Mouse (Mus musculus) ovary, postnatal 36 days (tissue): ENCODE measurements around the gene Ltc4s.

ENCODE experiments used
- DNase-seq: peaks from one replicate; pipeline ENCODE4 v3.0.0; 2022; ENCODE audit warnings: low spot score, mixed read lengths

Gene Ltc4s

DNA sequence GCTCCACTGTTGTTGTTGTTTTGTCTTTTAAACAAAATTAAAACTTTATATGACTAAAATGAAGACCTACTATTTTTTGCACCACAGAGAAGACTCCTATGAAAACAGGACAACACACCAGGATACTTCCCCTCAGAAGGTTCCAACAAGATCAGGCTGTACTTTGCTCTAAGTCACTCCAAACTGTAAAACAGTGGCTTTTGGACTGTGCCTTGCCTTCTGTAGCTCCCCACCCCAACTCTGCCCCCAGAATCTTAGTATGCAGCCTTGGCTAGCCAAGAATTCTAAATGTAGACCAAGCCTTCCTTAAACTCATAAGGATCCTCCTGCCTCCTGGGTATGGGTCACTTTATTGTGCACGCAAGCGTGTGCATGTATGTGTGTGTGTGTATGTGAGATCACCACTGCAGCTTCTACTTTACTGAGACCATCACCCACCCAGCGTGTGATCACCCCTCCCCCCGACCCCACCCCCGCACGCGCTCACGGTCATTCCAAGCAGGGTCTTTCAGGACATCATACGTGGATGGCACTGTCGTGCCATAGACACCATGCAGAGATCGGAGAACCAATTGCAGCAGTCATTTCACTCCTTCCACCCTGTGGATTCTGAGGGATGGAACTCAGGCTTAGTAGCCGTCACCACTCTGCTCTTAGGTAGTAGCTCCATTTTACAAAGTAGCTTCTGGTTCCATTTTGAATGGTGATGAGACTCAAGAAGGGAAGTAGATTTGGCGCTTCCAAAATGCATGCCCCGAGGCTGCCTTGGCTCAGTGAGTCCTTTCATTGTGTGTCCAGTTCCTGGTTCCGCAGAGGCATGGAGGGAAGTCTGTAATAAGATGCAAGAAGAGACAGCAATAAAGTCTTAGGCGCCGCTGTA, 14.4 kb downstream of the Ltc4s start:
- DNase-seq: no peak

DNA sequence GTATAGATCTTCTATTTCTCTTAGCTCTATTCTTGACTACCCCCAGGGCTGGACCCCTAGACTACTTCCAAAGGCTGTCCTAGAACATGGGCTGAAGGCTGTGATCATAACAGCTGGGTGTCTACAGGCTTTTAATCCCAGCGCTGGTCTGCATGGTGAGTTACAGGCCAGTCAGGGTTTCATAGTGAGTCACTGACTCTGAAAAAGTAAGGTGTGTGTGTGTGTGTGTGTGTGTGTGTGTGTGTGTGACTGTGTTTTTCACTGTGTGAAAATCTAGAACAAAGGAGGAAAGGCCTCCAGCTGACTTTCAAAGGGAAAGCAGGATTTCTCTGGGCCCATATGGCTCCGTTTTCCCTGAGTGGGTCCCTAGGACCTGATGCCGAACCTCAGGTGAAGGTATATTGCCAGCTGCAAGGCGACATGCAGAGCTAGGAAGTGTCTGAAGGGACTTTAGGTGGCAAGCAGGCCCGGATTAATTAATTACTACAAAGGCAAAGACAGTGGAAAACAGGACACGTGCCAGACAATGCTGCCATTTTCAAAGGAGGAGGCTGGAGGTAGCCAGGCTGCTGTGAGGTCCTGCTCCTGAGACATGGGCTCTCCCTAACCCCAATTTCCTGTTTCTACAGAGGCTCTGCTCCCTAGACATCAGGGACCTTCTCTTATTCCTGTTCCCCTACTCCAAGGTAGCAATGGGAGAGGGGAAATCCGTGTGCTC, 15.7 kb downstream of the Ltc4s start:
- no peak for DNase-seq

DNA sequence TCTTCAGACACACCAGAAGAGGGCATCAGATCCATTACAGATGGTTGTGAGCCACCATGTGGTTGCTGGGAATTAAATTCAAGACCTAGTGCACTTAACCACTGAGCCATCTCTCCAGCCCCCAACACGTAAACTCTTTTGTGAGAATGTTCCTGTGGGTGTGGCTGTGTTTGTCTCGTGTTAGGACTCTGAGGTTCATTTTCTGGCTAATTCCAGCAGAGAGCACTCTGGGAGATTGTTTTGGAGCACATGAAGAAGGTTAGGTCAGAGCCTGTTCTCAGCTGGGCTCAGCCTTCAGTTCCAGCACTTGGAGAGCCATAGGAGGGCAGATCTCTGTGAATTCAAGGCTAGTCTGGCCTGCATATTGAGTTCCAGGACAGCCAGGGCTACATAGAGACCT, 18.6 kb downstream of the Ltc4s start:
- no peak for DNase-seq

DNA sequence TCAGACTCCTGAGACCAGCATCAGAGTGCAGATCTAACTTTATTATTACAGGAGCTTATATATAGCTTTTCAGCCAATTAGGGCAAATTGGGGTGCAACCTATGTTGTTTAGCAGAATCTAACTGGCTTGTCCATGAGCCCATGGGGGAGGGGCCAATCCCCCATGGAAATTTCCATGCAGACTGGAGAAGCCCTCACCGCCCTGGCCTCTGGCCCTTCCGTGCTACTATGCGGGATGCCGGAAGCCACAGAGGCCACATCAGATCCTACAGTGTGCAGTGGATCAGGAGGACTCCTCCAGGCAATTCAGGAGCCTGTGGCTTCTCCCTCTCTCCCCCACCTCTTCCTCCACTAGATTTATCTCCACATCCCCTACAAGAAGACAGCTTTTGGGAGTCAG, 20.6 kb downstream of the Ltc4s start:
- DNase-seq: peak; percentile 25

DNA sequence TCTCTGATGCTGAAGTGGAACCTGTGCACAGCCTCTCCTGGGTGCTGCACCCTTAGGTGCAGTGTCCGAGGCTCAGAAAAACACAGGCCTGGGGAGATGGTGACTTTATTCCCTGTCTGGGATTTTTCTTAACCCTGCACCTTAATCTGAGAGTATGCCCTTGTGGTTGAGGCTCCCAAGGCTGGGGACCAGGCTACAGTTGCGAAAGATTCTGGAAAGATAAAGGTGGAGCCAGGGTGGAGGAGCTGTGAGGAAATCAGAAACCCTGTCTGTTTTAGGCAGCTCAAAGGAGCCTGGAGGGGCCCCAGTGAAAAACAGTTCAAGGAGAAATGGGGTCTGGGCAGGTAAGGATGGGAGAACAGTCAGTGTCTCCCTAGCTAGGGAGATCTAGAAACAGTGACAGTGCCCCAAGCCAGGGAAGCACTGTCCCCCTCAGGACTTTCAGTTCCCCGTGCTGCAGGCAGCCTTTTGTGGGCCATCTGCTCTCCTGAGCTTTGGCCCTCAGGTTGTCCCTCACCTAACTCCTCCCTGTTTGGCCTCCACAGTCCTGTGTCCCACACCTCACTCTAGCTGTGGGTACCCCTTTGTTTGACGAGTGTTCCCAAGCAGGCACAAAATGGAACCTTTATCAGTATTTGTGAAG, 21.6 kb downstream of the Ltc4s start:
- DNase-seq: peak; percentile 21

DNA sequence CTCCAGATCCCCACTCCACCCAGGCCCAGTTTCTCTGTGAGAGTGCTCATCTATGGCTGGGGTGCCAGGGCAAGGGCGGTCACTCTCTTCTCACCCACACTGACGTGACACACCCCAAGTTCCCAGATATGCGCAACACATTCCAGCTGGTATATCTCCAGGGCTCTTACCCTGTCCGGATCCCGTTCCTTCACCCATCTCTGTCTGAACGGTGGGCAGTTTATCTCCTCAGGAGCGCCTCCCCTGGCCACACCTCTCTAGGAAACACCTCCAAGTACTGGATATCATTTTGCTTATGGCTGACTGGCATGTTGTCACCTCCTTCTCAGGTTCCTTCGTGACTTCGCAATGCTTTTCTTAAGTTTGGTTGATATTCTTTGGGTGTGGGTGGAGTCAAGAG, 22.8 kb downstream of the Ltc4s start:
- DNase-seq: no peak

DNA sequence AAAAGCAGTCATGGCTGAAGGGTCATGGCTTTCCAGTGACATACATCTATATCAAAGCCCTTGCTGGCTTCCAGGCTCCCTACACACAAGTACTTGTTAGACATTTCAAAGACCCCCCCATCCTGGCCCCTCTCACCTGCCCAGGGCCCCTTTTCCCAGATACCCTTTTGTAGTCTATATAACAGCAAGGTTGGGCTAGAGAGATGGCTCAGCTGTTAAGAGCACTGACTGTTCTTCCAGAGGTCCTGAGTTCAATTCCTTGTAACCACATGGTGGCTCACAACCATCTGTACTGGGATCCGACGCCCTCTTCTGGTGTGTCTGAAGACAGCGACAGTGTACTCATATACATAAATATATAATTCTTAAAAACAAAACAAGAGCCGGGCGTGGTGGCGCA, 23.8 kb downstream of the Ltc4s start:
- no peak for DNase-seq

DNA sequence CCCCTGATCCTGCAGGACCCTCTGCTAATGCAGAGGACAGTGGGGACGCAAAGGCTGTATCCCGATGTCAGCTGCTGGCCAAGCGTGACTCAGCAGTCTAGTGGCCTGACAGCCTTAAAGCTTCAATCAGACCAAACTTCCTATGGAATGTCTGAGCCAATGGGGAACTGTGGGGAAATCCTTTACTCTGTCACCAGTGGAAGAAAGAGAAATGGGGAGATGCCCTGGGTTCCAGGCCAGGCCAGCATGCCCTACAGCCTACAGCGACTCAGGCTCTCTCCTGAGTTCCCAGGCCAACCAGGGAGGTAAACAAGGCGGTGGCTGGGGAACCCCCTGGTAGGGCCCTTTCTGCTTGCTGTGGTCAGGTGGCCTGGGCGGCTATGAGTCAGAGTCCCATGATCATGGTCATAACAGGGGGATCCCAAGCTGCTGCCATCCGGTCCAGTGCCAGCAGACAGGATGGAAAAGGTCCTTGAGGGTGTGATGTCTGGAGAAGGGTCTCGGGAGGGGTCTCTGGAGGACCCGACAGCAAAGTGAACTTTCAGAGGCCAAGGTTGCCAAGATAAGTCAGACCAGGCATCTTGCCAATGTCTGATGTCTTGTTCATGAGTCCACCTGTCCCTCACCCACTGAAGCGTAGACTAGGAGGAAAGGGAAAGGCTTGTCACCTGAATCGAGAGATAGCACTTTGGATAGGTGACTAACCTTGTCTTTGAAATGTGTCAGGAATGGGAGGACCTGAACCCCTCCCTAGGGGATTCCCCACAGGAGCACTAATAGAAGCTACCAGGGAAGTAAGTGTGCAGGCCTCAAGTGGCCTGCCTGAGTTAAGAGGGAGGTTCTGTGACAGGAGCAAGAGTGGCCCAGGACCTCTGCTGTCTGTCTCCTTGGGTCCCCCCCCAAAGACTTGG, 25.3 kb downstream of the Ltc4s start:
- peak; percentile 79 for DNase-seq

DNA sequence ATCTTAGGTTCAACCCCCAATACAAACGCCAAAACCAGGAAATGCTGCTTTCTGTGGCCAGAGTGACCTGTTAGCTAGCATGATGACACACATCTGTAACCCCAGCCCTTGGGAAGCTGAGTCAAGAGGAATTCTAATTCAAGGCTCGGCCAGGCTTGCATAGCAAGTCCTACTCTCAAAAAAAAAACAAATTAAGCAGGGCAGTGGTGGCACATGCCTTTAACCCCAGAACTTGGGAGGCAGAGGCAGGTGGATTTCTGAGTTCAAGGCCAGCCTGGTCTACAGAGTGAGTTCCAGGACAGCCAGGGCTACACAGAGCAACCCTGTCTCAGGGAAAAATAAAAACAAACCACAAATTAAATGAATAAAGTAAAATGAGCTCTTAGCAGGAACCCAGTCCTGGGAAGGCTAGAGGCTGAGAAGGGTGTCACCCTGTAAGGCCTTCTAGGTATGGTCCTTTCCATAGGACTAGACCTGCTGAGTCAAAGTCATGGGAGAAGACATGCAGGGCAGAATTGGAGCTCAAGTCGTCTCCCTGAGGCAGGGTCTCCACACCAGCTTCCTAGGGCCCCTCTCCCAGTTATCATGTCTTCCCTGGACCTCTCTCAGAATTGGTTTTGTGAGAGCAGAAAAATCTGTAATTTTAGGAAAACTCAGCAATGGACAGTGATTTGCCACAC, 26.2 kb downstream of the Ltc4s start:
- no peak for DNase-seq

DNA sequence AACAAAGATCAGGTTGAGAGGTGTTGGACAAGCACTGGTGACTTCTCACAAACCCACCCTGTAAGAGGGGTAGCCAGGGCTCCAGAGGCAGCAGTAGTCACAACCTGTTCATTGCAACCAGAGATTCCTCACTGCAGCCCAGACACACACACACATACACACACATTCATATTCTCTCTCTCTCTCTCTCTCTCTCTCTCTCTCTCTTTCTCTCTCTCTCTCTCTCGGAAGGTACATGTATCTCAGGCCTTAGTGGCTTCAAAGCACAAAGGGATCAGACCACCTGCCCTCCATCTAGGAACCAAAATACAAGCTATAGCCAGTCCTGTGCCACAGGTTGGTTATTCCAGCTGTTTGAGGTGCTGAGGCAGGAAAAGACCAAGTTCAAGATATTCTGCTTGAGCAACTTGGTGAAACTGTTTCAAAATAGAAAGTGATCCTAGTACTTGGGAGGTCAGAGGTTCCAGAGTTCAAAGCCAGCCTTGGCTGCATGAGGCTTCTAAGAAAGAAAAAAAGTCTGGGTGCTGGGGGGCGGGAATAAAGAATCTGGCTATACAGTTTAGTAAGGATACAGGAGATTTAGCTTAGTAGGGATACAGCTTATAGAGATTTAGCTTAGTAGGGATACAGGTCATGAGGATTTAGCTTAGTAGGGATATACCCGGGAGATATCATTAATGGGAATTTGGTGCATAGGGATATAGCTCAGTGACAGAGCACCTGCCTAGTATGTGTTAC, 26.9 kb downstream of the Ltc4s start:
- DNase-seq: no peak

DNA sequence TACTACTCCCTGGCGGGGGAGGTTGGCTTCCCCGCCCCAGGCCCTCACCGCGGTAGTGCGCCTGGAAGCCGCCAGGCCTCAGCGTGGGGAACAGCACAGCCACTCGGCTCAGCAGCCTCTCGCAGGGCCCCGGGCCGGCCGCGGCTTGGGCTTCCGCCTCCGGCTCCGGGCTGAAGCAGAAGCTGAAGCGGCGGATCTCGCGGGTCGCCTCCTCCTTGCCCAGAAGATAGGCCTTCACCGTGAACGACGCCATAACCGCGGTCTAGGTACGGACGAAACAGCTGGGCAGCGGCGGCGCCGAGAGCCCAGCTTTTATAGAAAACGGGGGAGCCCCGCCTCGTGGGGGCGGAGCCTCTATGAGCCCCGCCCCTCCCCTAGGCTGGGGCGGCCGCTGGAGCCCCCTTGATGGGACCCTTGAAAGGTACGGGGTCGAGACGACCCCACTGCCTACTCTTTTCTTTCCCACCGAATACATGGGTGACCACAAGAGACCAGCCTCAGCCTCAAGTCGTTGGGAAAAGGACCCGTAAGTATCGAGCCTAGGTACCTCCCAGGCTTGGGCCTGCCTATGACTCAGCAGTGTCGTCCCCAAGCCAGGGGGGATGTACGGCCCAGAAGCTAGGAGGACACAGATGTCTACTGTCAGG, 27.8 kb downstream of the Ltc4s start, which contains the start of the genes Sqstm1 and Mgat4b:
TSS of gene Sqstm1 (minus strand) at position 323 of the 647 bp plus-strand sequence.
TSS of gene Mgat4b (plus strand) at position 386 of the 647 bp plus-strand sequence.
- DNase-seq: peak; percentile 88

DNA sequence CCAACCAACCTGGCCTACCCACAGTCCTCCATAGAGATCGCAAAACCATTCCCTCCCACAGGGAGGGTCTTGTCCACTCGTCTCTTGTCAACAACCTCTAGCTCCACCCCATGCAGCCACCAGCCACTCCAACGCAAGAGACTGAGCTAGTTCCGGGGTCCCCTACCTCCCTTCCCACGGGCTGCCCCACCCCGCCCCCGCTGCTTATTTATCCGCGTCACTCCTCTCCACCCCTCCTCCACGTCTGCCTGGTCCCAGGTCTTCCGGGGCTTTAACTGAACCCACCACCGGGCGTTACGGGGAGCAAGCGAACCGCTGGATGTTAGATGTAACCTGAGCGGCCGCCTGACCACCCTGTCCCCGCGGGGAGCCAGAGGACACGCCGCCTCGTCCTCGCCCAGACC, 28.3 kb downstream of the Ltc4s start:
- DNase-seq: peak; percentile 89

DNA sequence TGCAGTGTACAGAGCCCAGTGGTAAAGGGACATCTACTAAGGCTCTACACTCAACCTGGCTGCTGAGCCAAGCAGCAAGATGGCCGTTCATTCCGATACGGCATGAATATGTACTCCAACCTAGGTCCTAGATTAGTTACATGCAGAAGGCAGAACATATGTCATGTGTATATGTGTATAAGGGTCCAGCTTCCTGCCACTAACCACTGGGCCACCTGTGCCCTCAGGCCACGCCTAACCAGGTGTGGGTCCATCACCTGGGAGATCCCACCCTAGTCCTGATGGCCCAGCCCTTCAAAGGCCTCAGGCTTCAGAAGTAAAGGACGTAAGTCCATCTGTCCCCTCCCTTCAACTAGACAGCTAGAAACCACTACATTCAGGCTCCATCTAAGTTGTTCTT, 30.4 kb downstream of the Ltc4s start:
- no peak for DNase-seq

DNA sequence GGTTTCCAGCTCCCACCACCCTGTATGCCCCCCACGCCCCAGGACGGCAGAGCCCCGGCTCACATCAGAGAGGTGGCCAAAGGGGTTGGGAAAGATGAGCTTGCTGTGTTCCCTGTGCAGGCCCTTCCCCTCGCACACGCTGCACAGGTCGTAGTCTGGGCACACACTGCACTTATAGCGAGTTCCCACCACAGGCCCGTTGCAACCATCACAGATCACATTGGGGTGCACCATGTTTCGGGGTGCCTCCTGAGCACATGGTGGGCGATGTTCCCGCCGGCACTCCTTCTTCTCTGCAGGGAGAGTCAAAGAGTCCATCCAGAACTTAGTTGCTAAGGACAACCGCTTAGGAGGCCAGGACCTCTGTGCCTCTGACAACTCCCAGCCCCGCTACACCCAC, 31.1 kb downstream of the Ltc4s start:
- no peak for DNase-seq

DNA sequence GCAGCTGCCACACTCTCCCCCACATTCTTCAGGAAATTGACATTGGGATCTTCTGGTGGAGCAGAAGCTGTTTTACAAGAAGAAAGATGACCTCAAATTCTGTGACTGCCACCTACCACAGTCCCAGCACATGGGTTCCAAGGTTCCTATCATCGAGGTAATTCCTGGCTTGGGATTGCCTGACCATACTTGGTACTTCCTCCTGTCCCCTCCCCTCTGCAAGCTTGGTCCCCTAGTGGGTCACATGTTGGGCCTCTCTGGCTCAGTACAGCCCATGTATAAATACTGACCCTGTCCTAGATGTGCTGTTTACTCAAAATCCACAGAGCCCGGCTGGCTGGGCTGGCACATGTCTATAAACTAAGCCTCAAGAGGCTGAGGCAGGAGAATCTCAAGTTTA, 32.4 kb downstream of the Ltc4s start:
- no peak for DNase-seq

DNA sequence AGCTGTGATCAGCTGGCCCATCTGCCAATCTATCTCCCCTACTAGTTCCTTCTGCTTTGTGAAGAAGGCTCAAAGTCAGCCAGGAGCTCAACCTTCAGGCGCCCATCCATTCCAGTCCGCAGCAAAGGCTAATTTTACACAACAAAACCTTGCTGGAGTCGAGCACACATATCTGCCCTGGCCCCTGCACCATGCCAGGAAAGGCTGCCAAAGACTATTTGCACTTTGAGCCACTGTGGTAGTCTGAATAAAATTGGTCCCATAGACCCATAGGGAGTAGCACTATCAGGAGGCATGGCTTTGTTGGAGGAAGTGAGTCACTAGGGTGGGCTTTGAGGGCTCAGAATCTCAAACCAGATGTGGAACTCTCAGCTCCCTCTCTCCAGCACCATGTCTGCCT, 33.0 kb downstream of the Ltc4s start:
- no peak for DNase-seq

DNA sequence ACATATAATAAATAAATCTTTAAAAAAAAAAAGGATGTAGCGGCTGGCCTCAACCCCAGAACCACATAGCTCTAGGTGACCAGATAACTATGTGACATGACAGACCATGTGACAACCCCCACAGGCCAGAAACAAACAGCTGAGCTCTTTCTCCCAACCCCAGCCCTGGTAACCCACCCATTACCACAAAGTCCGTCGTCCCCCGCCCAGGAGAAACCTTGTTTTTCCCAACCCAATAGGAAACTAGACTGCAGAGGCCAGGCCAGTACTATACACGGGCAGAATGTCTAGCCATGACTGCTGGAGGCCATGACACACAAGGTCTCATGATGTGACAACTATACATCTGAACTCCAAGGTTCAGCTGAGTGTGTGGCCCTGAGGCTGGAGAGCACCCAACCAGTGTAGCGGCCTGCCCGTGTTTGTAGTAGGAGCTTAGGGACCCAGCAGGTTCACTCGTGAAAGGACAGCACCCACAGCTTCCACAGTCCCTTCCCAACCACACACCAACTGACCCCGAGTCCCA, 35.1 kb downstream of the Ltc4s start:
- DNase-seq: no peak

DNA sequence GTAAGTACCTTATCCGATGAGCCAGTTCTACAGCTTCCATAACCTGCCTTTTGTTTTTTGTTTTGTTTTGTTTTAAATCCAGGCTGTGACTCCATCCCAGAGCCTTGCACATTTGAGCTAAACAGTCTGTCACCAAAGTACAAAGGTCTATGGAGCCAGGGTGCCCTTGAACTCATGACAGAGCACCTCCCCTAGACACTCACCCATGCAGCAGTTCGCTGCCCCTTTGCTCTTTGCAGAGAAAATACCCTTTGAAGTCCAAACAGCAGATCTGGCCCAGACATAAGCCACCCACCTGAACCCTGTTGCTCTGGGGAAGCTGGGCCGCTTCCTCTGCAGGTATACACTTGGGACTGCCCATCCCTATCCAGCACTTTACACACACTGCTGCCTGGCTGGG, 36.8 kb downstream of the Ltc4s start:
- no peak for DNase-seq

DNA sequence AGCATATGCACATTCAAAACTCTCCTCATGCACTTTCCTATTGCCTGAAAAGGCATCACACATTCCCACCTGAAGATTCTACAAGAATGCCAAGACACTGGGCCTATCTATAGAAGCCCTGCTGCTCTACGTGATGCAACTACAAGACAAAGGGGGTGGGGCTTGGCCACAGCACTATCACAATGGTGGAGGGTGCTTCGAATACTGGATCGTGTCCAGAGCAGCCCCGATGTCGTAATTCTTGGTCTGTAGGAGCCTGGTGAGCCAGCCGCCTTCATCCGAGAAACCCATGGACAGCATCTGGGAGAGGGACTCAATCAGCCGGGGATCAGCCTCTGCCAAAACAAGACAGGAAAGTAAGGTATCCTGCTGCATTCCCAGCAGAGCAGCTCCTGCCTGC, 37.8 kb downstream of the Ltc4s start:
- no peak for DNase-seq

DNA sequence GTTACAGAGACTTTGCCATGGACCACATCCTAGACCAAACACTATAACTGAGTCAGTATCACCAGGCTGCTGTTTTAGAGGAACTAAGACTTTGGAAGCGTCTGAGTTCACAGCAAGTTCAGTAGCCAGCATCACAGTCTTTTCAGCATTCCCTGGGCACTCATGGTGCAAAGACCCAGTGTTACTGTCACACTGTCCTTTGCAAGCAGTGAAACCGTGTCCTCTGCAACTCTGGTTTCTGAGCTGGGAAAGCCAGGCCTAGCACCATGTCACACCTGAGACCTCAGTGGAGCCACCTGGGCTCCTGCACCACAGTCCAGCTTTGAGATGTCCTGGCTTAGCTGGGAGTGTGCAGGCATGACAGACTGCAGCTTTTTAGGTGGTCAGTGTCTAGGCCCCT, 39.5 kb downstream of the Ltc4s start:
- DNase-seq: no peak
